Mouse (Mus musculus) midbrain, embryonic 14.5 days (tissue): ENCODE measurements at regions not wholly inside any gene's neighbourhood (a gene's known extent, or its start where the extent isn't known, plus 50 kb on each side); places are given as distances from the start of the nearest gene placed in this dataset.

Experiments used
- ATAC-seq: fragments of 200-750 bp; cut with Nextera tagmentation; 2 replicates; pipeline ENCODE4 v1.8.0; 2017; ENCODE audit warnings: moderate number of reproducible peaks, moderate library complexity; ENCODE audit not compliant: low FRiP score, low TSS enrichment
- DNase-seq: peaks from one replicate; pipeline ENCODE4 v3.0.0-alpha.2; 2015
- H3K27ac ChIP-seq: fragments of 300-500 bp; sonication (generic); replicated peaks from 2 replicates; pipeline ENCODE4 v1.5.1; 2014; ENCODE audit warnings: mild to moderate bottlenecking, low read depth, low read length, moderate library complexity
- H3K27me3 ChIP-seq: fragments of 300-500 bp; sonication (generic); 2 replicates; pipeline ENCODE4 v1.6.1; 2014; ENCODE audit warnings: low read length, control low read depth, mixed read lengths; ENCODE audit not compliant: control insufficient read depth, insufficient read depth
- H3K36me3 ChIP-seq: fragments of 300-500 bp; sonication (generic); 2 replicates; pipeline ENCODE4 v1.6.1; 2014; ENCODE audit warnings: low read length, control low read depth; ENCODE audit not compliant: control insufficient read depth, insufficient read depth
- H3K4me1 ChIP-seq: fragments of 300-500 bp; sonication (generic); 2 replicates; pipeline ENCODE4 v1.6.1; 2014; ENCODE audit warnings: mild to moderate bottlenecking, antibody characterized with exemption, low read length, control low read depth; ENCODE audit not compliant: control insufficient read depth, insufficient read depth
- H3K4me2 ChIP-seq: fragments of 300-500 bp; sonication (generic); 2 replicates; pipeline ENCODE4 v1.6.1; 2014; ENCODE audit warnings: mild to moderate bottlenecking, low read length, moderate library complexity
- H3K4me3 ChIP-seq: fragments of 300-500 bp; sonication (generic); replicated peaks from 2 replicates; pipeline ENCODE4 v1.5.1; 2014; ENCODE audit warnings: low read depth, low read length
- H3K9ac ChIP-seq: fragments of 300-500 bp; sonication (generic); replicated peaks from 2 replicates; pipeline ENCODE4 v1.6.1; 2014; ENCODE audit warnings: mild to moderate bottlenecking, low read length, moderate library complexity
- H3K9me3 ChIP-seq: fragments of 300-500 bp; sonication (generic); 2 replicates; pipeline ENCODE4 v1.6.1; 2016; ENCODE audit warnings: low read length, control low read depth, mixed read lengths; ENCODE audit not compliant: control insufficient read depth
- WGBS: fragments of 180-500 bp; shearing (Covaris S2); extraction: QIAGEN DNeasy Blood & Tissue Kit; methylation state at CpG from one replicate; pipeline ENCODE4 v1.1.7; 2014; 5-methylcytosine and 5-hydroxymethylcytosine counted together

DNA sequence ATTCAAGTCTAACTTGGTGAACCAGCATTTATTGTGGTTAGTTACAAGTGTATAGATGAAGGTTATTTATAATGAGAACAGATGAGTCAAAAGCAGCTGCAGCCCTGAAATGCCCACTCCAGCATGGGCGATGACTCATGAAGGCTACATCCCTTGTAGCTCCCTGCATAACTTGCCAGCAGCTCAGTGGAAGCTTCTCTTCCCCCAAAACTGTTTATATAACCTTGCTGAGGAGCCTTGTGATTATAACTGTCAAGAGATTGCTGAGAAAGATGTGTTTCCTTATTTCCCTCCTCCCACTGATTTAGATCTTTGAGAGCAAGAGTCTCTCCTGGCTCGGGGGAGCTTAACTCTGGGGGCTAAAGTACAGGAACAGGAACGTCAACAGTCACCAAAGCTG, 382.8 kb downstream of the Dnajb9 start:
- Histone ChIP-seq H3K9ac (no peak overlapping the region), H3K27ac (no peak overlapping the region), H3K4me3 (no peak overlapping the region), H3K4me2 (no peak overlapping the region), H3K4me1 (no peaks in the 10 kb centered on the region), H3K9me3 (no peaks in the 10 kb centered on the region), H3K36me3 (no peaks in the 10 kb centered on the region), H3K27me3 (no peaks in the 10 kb centered on the region)
- ATAC-seq (no peak), DNase-seq (no peak)
- 63% methylated on average over 3 of the region's 3 CpGs for WGBS

DNA sequence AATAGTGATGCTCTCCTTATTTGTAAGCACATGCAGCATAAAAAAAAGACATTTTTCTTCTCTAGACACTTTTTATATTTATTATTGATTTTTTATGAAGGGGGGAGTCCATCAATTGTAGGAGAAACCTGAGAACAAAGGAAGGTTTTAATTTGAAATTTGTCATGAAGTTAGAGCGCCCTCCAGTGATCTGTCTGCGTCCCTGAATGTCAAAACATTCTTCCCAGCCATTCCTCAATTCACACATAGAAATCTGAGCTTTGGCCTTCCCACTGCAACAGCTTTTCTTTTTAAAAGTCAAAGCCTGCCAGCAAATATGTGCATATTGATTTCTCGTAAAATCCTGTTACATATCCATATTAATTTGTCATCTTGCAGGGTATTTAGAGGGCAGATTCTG, 396.6 kb downstream of the Dnajb9 start:
- DNase-seq (peak; percentile 86), ATAC-seq (0 out of 2 replicates have a peak, but pooled peaks have one; percentile 11)
- no peaks in the 10 kb centered on the region for H3K9me3 ChIP-seq
- WGBS = 13% methylated on average over 3 of the region's 3 CpGs
- H3K27ac ChIP-seq = no peak overlapping the region
- H3K9ac ChIP-seq = no peak overlapping the region
- H3K4me2 ChIP-seq = no peak overlapping the region
- H3K4me3 ChIP-seq = no peak overlapping the region
- H3K4me1 ChIP-seq = no peaks in the 10 kb centered on the region
- no peaks in the 10 kb centered on the region for H3K36me3 ChIP-seq
- no peaks in the 10 kb centered on the region for H3K27me3 ChIP-seq

DNA sequence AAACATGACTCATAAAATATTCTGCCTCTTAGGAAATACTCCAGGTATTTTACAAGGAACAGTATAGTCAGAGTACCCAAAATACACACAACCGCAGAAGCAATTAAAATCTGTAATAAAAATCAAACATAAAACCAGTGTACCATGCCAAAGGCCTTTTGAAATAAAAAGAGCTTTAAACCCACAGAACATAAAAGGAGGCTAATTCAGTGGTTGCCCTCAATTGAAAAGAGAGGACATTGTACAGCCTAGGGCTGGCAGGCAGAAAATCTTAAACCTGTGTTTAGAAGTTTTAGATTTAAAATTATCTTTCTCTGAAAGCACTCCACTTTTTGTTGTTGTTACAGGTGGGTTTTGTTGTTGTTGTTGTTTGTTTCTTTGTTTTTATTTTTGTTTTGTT, 437.4 kb downstream of the Dnajb9 start:
- H3K36me3 ChIP-seq = no peaks in the 10 kb centered on the region
- no peak overlapping the region for H3K4me3 ChIP-seq
- peaks cover 7% of the 10 kb centered on the region; the same call in 1 of the 2 replicates for H3K9me3 ChIP-seq
- 47% methylated on average over 1 of the region's 1 CpGs for WGBS
- no peaks in the 10 kb centered on the region for H3K27me3 ChIP-seq
- no peak overlapping the region for H3K4me2 ChIP-seq
- H3K4me1 ChIP-seq = no peaks in the 10 kb centered on the region
- H3K9ac ChIP-seq = no peak overlapping the region
- DNase-seq = no peak
- ATAC-seq = no peak
- H3K27ac ChIP-seq = no peak overlapping the region

DNA sequence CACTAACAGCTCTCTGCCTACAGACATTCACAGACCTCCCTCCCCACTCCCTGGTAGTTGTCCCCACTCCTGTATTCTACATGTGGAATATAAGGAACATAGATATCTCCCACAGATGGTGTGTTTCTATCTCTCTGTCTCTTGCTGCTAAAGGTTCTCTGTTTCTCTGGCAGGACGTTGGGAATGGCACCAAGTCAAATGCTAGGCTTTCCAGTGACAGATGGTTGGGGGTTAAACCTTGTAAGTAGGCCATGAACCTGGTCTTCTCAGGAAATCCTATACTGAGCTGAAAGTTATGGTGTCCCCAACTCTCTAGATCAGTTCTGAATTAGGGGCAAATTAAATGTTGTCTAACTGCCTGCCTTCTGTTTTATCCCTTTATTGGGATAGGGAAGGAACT, 448.0 kb downstream of the Dnajb9 start:
- ATAC-seq = no peak
- WGBS = 63% methylated on average over 1 of the region's 1 CpGs

More for the DNA sequence above, 448.0 kb downstream of the Dnajb9 start:
- H3K4me3 ChIP-seq = no peak overlapping the region
- H3K4me2 ChIP-seq = no peak overlapping the region
- H3K36me3 ChIP-seq = no peaks in the 10 kb centered on the region
- H3K27me3 ChIP-seq = no peaks in the 10 kb centered on the region
- no peaks in the 10 kb centered on the region for H3K4me1 ChIP-seq
- no peak for DNase-seq
- no peak overlapping the region for H3K27ac ChIP-seq
- no peak overlapping the region for H3K9ac ChIP-seq
- no peaks in the 10 kb centered on the region for H3K9me3 ChIP-seq
